Mouse (Mus musculus): ENCODE data around the gene Smarca2. TPM values are rescaled to one million over a fixed set of nuclear protein-coding genes. Genes with fewer than 3 reads are reported as not detected.

Gene Smarca2
- polyA plus RNA-seq, 2 experiments: 72.2 to 104 TPM

DNA sequence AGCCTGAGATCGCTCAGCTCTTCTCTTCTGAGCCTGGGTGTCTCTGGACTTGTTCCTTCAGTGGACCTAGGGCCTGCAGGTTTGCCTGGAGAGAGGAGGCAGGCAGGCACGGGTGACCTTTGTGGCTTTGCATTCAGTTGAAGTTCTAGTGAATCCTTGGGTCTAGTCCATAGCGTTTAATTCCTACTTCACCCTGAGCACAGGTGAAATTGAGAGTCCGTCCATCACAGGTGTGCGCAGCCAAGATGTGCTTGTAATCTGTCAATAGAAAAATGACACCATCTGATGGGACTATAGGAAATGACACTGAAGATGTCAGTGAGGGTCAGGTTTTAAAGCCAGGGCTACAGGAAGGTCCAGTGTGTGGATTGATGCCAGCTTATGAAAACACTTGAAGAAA, 164.0 kb downstream of the Smarca2 start:
- Histone ChIP-seq H3K4me3 (replicated peaks; ENCODE audit: low read length) (no peak overlapping the region), H3K4me1 (ENCODE audit: control insufficient read depth, insufficient read depth, low read length) (peaks cover 4% of the 10 kb centered on the region; the same call in 1 of the 2 replicates), H3K27ac (replicated peaks; ENCODE audit: low read depth, low read length) (no peak overlapping the region), H3K9ac (ENCODE audit: low read depth, low read length, severe bottlenecking) (no peak overlapping the region), H3K27me3 (ENCODE audit: control insufficient read depth, insufficient read depth, low read length) (no peaks in the 10 kb centered on the region), H3K9me3 (ENCODE audit: control insufficient read depth, low read length) (no peaks in the 10 kb centered on the region), H3K4me2 (replicated peaks; ENCODE audit: low read depth, low read length, severe bottlenecking) (no peak overlapping the region), H3K36me3 (ENCODE audit: control insufficient read depth, insufficient read depth, low read length) (peaks cover 47% of the 10 kb centered on the region)
- 93% methylated on average over 5 of the region's 5 CpGs for WGBS
- ATAC-seq (ENCODE audit: low FRiP score, low read depth): no peak
- TF ChIP-seq POLR2A (IDR thresholded peaks at IDR 0.05; ENCODE audit: borderline replicate concordance, extremely low read depth, insufficient read depth, insufficient read length): no peak
- no peak for DNase-seq (ENCODE audit: low spot score)

DNA sequence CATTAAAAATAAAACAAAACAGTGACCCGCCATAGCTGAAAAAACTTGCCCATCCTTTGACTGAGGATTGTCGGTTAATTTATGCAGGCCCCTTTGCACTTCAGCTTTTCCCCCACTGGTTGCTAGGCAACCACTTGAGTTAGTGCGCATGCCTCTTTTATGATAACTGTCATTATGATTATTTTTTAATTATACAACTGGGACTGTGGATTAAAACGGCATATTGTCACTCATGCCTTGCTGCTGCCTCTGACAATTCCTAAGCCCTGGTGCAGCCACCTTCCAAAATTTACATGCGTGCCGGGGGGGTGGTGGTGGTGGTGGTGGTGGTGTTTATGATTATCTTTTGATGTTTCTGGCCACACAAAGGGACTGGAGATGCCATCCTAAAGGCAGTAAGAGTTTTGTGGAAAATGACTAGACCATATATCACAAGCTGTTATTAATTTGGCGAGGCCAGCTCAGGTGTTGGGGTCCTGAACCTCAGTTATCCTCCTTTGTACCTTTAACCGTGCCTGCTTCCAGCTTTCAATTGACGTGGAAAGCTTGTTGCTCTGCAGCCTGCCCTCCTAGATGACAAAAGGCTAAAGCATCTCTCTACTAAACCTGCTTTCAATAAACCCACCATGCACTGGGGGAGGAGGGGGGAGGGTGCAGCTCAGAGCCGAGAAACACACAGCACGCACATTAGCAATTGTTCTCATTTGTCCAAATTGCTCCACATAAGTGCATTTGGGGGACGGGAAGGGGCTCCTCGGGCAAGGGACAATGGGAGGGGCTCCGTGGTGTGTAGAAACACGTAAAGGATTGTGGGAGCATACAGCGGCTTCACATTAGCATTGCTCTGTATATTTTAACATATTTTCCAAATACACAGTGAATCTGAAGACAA, 165.0 kb downstream of the Smarca2 start:
- Histone ChIP-seq H3K9me3 (ENCODE audit: control insufficient read depth, low read length) (no peaks in the 10 kb centered on the region), H3K4me1 (ENCODE audit: control insufficient read depth, insufficient read depth, low read length) (peaks cover 4% of the 10 kb centered on the region; the same call in 1 of the 2 replicates), H3K9ac (ENCODE audit: low read depth, low read length, severe bottlenecking) (no peak overlapping the region), H3K27me3 (ENCODE audit: control insufficient read depth, insufficient read depth, low read length) (no peaks in the 10 kb centered on the region), H3K27ac (replicated peaks; ENCODE audit: low read depth, low read length) (no peak overlapping the region; the same call in 1 of the 2 replicates), H3K4me2 (replicated peaks; ENCODE audit: low read depth, low read length, severe bottlenecking) (no peak overlapping the region), H3K36me3 (ENCODE audit: control insufficient read depth, insufficient read depth, low read length) (peaks cover 57% of the 10 kb centered on the region), H3K4me3 (replicated peaks; ENCODE audit: low read length) (no peak overlapping the region)
- WGBS: 43% methylated on average over 16 of the region's 16 CpGs
- no peak for ATAC-seq (ENCODE audit: low FRiP score, low read depth)
- TF ChIP-seq POLR2A (IDR thresholded peaks at IDR 0.05; ENCODE audit: borderline replicate concordance, extremely low read depth, insufficient read depth, insufficient read length): no peak
- DNase-seq (ENCODE audit: low spot score): no peak

DNA sequence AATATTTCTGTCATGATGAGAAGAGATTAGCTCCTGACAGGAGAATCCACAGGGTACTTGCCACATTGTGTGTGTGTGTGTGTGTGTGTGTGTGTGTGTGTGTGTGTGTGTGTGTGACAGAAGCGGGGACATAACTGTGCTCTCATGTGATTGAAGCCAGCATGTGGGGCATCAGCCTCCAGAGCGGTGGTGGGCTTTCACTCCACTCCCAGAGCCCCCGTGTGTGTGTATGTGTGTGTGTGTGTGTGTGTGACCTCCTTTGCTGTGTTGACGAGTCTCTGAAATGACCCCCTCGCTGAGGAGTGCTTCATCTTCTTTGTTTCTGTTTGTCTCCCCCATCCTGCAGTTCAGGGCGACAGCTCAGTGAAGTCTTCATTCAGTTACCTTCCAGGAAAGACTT, 165.7 kb downstream of the Smarca2 start:
- no peak overlapping the region for H3K4me3 ChIP-seq (replicated peaks; ENCODE audit: low read length)
- no peaks in the 10 kb centered on the region for H3K27me3 ChIP-seq (ENCODE audit: control insufficient read depth, insufficient read depth, low read length)
- H3K4me1 ChIP-seq (ENCODE audit: control insufficient read depth, insufficient read depth, low read length): peaks cover 4% of the 10 kb centered on the region; the same call in 1 of the 2 replicates
- no peak overlapping the region for H3K9ac ChIP-seq (ENCODE audit: low read depth, low read length, severe bottlenecking)
- no peak overlapping the region for H3K4me2 ChIP-seq (replicated peaks; ENCODE audit: low read depth, low read length, severe bottlenecking)
- 72% methylated on average over 5 of the region's 6 CpGs for WGBS
- no peak for TF ChIP-seq POLR2A (IDR thresholded peaks at IDR 0.05; ENCODE audit: borderline replicate concordance, extremely low read depth, insufficient read depth, insufficient read length)
- H3K9me3 ChIP-seq (ENCODE audit: control insufficient read depth, low read length): no peaks in the 10 kb centered on the region
- ATAC-seq (ENCODE audit: low FRiP score, low read depth): no peak
- H3K36me3 ChIP-seq (ENCODE audit: control insufficient read depth, insufficient read depth, low read length): peaks cover 60% of the 10 kb centered on the region
- no peak overlapping the region for H3K27ac ChIP-seq (replicated peaks; ENCODE audit: low read depth, low read length)
- no peak for DNase-seq (ENCODE audit: low spot score)

DNA sequence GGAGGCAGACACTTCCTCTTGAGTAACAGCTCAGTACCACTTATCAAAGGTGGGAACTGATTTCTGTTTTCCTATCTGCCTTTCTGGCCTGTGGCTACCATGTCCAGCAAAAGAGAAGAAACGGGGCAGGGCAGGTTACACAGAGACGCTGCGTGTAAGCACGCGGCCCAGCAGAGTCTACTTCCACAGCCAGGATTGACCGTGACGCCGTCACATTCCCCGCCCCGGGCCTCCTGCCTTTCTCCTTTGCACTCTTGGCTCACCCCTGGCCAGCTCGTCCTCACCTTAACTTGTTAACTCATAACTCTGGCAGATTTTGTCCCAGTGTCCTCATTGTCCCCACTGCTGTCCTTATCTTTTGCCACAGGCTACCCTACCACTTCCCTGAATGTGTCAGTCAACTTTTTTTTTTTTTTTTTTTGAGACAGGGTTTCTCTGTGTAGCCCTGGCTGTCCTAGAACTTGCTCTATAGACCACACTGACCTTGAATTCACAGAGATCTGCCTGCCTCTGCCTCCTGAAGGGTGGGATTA, 167.3 kb downstream of the Smarca2 start:
- peaks cover 71% of the 10 kb centered on the region for H3K36me3 ChIP-seq (ENCODE audit: control insufficient read depth, insufficient read depth, low read length)
- 94% methylated on average over 11 of the region's 11 CpGs for WGBS

DNA sequence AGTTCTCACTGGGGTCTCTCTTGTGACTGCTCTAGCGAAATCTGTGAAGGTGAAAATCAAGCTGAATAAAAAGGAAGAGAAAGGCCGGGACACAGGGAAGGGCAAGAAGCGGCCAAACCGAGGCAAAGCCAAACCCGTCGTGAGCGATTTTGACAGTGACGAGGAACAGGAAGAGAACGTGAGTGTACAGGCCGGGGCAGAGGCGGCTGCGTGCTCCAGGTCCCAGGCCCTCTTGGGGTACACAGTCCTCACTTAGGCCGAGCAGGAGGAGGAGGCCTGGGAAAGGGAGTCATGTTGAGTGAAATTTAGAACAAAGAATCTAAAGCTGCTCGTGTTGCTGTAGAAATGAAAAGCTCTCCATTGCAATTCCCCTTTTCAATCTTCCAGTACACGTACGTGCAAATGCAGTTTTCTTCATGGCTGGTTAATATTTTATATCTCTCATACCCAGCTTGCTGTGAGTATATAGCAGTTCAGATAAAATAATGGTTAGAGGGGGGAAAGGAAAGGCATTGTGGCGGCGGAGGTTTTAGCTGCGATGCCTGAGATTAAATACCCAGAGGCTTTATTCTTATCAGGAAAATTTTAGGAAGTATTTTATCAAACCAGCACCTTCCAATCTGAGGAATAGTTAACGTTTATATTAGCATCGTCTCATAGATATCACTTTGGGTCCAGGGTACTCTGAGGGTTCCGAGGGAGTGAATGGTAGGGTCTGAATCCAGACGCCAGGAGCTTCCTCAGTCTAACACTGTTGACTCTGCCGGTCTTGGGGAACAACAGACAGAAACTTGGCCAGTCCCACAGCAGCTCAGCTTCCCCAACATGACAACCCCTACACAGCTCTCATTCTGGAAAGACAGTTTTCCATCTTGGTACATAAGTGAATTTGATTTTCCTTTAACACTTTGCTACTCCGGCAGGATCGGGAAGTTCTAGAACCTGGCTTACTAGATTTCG, 171.5 kb downstream of the Smarca2 start:
- 81% methylated on average over 27 of the region's 27 CpGs for WGBS
- no peak overlapping the region for H3K4me3 ChIP-seq (replicated peaks; ENCODE audit: low read length)

More for the DNA sequence above, 167.3 kb downstream of the Smarca2 start:
- Histone ChIP-seq H3K9ac (ENCODE audit: low read depth, low read length, severe bottlenecking) (no peak overlapping the region), H3K9me3 (ENCODE audit: control insufficient read depth, low read length) (no peaks in the 10 kb centered on the region), H3K4me2 (replicated peaks; ENCODE audit: low read depth, low read length, severe bottlenecking) (no peak overlapping the region), H3K4me1 (ENCODE audit: control insufficient read depth, insufficient read depth, low read length) (peaks cover 4% of the 10 kb centered on the region; the same call in 1 of the 2 replicates), H3K4me3 (replicated peaks; ENCODE audit: low read length) (no peak overlapping the region), H3K27ac (replicated peaks; ENCODE audit: low read depth, low read length) (no peak overlapping the region), H3K27me3 (ENCODE audit: control insufficient read depth, insufficient read depth, low read length) (no peaks in the 10 kb centered on the region)
- no peak for DNase-seq (ENCODE audit: low spot score)
- no peak for ATAC-seq (ENCODE audit: low FRiP score, low read depth)
- no peak for TF ChIP-seq POLR2A (IDR thresholded peaks at IDR 0.05; ENCODE audit: borderline replicate concordance, extremely low read depth, insufficient read depth, insufficient read length)

More for the DNA sequence above, 171.5 kb downstream of the Smarca2 start:
- ATAC-seq (ENCODE audit: low FRiP score, low read depth) (no peak), DNase-seq (ENCODE audit: low spot score) (no peak)
- H3K27me3 ChIP-seq (ENCODE audit: control insufficient read depth, insufficient read depth, low read length): no peaks in the 10 kb centered on the region
- H3K9ac ChIP-seq (ENCODE audit: low read depth, low read length, severe bottlenecking): no peak overlapping the region
- no peak overlapping the region for H3K27ac ChIP-seq (replicated peaks; ENCODE audit: low read depth, low read length)
- H3K36me3 ChIP-seq (ENCODE audit: control insufficient read depth, insufficient read depth, low read length): peaks cover 72% of the 10 kb centered on the region
- H3K4me2 ChIP-seq (replicated peaks; ENCODE audit: low read depth, low read length, severe bottlenecking): no peak overlapping the region
- no peak for TF ChIP-seq POLR2A (IDR thresholded peaks at IDR 0.05; ENCODE audit: borderline replicate concordance, extremely low read depth, insufficient read depth, insufficient read length)
- H3K9me3 ChIP-seq (ENCODE audit: control insufficient read depth, low read length): no peaks in the 10 kb centered on the region
- H3K4me1 ChIP-seq (ENCODE audit: control insufficient read depth, insufficient read depth, low read length): no peaks in the 10 kb centered on the region
